Mouse (Mus musculus) R1 (cell line): ENCODE results near the gene Gm10230.
"Not testable (repeated sequence)": the region's sequence is repeated elsewhere in the genome, so short reads cannot be mapped to it uniquely, and the experiment has no call there.

Experiments
- DNase-seq: peaks from one replicate; pipeline ENCODE4 v3.0.0-alpha.2; 2018; ENCODE audit warnings: low read depth, low spot score

Gm10230 gene

GRCm38 (mm10) chrX:27494782-27495181 is at the start of gene Gm10230:
Gene Gm10230 (minus strand): TSS chrX:27494882.
- DNase-seq = not testable (repeated sequence)
